Mouse (Mus musculus): ENCODE data around the gene Fgfr2.

GRCm38 (mm10) chr7:130688601-130689000 lies 2434.5 kb downstream of the Fgfr2 start:
- TF ChIP-seq CTCF (IDR thresholded peaks at IDR 0.05; ENCODE audit: control insufficient read depth, insufficient read depth, insufficient replicate concordance, low read depth, low read length) (no peak), POLR2A (IDR thresholded peaks at IDR 0.05; ENCODE audit: control insufficient read depth, low read depth, low read length) (no peak)
